Comparison of ENCODE assay signal across 8 mouse cellular contexts in the genomic region with DNA sequence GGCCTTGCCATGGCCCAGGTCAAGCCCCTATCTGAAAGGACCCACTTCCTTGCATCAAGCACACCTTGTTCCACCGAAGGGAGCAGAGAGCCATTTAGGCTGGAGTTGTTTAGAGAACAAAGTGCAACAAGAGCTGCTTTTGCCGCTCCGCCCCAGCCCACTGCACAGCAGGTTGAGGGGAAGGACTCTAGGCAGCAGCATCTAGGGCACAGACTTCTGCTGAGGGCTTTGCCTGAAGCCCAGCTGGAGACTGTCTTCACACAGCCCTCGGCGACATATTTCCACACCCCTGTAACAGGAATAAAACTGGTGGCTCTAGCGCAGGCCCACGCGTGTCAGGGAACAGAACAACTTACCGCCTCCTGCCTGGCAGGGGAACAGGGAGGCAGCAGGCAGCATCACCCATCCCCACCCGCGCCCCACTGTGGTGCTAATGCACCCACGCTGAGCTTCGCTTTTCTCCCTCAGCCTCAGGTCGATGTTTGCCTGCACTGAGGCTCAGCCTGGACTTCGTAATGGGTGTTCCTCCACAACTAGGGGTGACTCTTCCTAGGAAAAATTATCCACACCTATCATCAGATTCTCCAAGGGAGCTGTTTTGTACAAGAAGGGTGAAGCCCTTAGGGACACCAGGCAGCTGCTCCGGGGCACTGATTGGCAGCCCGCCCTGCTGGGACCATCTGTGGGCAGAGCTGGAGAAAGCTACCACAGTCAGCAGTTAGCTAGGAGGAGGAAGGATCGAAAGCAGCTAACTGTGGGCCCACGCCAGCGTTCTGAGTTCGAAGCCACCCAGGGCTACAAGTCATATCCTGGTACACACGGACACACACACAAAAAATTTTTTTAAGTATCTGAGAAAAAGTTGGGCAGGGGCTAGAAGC. TPM values are rescaled to one million over a fixed set of nuclear protein-coding genes. Genes with fewer than 3 reads are reported as not detected.
A peak's percentile ranks its signal among the peaks of the same experiment; 100 is the strongest.
DNase-seq lines count a peak whose midpoint lies in the region; ATAC-seq and TF ChIP-seq lines count a peak whose summit lies in the region.

A gene (plus strand): TSS at position 10 of the 881 bp plus-strand sequence.
A gene (minus strand): TSS at position 20 of the 881 bp plus-strand sequence.

- peak within 1 kb of the TSS; percentile 16 for H3K27ac ChIP-seq in liver, adult 2 months (replicated peaks; ENCODE audit: insufficient read depth, low read depth, low read length)
- H3K27ac ChIP-seq in midbrain, postnatal 0 days (ENCODE audit: low read depth, low read length) = peak within 1 kb of the TSS; percentile 97
- peak within 1 kb of the TSS; percentile 93 for H3K27ac ChIP-seq in testis, adult 2 months (ENCODE audit: control insufficient read depth, insufficient read depth, low read depth, low read length)

- DNase-seq in cerebellum, adult 11 months = peak; percentile 69
- peak; percentile 83 for DNase-seq in cerebellum, adult 9-10 months
- peak; percentile 92 to 95 for DNase-seq in frontal cortex, postnatal 36 days (ENCODE audit: low spot score in 2 of 2)
- DNase-seq in kidney, postnatal 10 days = peak; percentile 58
- peak; percentile 46 for DNase-seq in liver, adult 2 months (ENCODE audit: extremely low read depth, low read depth, low spot score)
- DNase-seq in midbrain, postnatal 0 days (ENCODE audit: low spot score) = peak; percentile 43

- no peaks in the 10 kb centered on the region for H3K9me3 ChIP-seq in midbrain, postnatal 0 days (ENCODE audit: low read length)

- 54% methylated on average over 22 of the region's 22 CpGs for WGBS in liver, adult 2 months
- 23% methylated on average over 22 of the region's 22 CpGs for WGBS in midbrain, postnatal 0 days

- H3K79me2 ChIP-seq in liver, adult 2 months (ENCODE audit: control insufficient read depth, insufficient read depth, low read length) = no peaks in the 10 kb centered on the region

- peak within 1 kb of the TSS; percentile 92 for H3K4me2 ChIP-seq in midbrain, postnatal 0 days (ENCODE audit: low read depth, low read length, poor library complexity, severe bottlenecking)

- H3K4me1 ChIP-seq in liver, adult 2 months (ENCODE audit: control insufficient read depth, insufficient read depth, low read length) = peaks cover 5% of the 10 kb centered on the region; the same call in 1 of the 2 replicates
- H3K4me1 ChIP-seq in midbrain, postnatal 0 days (ENCODE audit: insufficient read depth, low read length) = peaks cover 14% of the 10 kb centered on the region; the same call in 1 of the 2 replicates
- H3K4me1 ChIP-seq in testis, adult 2 months (ENCODE audit: control insufficient read depth, insufficient read depth, low read length) = peaks cover 22% of the 10 kb centered on the region

- no peak for TF ChIP-seq POLR2A in liver, adult 2 months (IDR thresholded peaks at IDR 0.05; ENCODE audit: extremely low read depth, insufficient read depth, low read length)
- peak; percentile 23; the same call in 1 of the 2 replicates for TF ChIP-seq POLR2A in testis, adult 2 months (IDR thresholded peaks at IDR 0.05; ENCODE audit: control insufficient read depth, low read depth, low read length)

- H3K27me3 ChIP-seq in liver, adult 2 months (ENCODE audit: control insufficient read depth, insufficient read depth, low read length) = no peaks in the 10 kb centered on the region
- H3K27me3 ChIP-seq in midbrain, postnatal 0 days (ENCODE audit: insufficient read depth, low read length) = no peaks in the 10 kb centered on the region
- no peaks in the 10 kb centered on the region for H3K27me3 ChIP-seq in testis, adult 2 months (ENCODE audit: control insufficient read depth, insufficient read depth, low read length)

- TF ChIP-seq CTCF in liver, adult 2 months (IDR thresholded peaks at IDR 0.05; ENCODE audit: low read depth, low read length) = no peak
- 0 out of 2 replicates have a peak, but pooled peaks have one; percentile 12 for TF ChIP-seq CTCF in midbrain, postnatal 0 days (IDR thresholded peaks at IDR 0.05)
- no peak for TF ChIP-seq CTCF in testis, adult 2 months (IDR thresholded peaks at IDR 0.05; ENCODE audit: control insufficient read depth, insufficient read depth, insufficient replicate concordance, low read depth, low read length)

- no peak for ATAC-seq in cerebellum, adult (ENCODE audit: insufficient number of reproducible peaks, low FRiP score, low TSS enrichment)
- ATAC-seq in midbrain, postnatal 0 days (ENCODE audit: low FRiP score) = 0 out of 2 replicates have a peak, but pooled peaks have one; percentile 19

- peak within 1 kb of the TSS; percentile 82 for H3K9ac ChIP-seq in liver, adult 2 months (ENCODE audit: low read depth, low read length)
- peak within 1 kb of the TSS; percentile 88 for H3K9ac ChIP-seq in midbrain, postnatal 0 days (replicated peaks; ENCODE audit: low read length, poor library complexity, severe bottlenecking)

- no peaks in the 10 kb centered on the region for H3K36me3 ChIP-seq in liver, adult 2 months (ENCODE audit: control insufficient read depth, insufficient read depth, low read length)
- H3K36me3 ChIP-seq in midbrain, postnatal 0 days (ENCODE audit: insufficient read depth, low read length) = peaks cover 18% of the 10 kb centered on the region
- H3K36me3 ChIP-seq in testis, adult 2 months (ENCODE audit: control insufficient read depth, insufficient read depth, low read length) = no peaks in the 10 kb centered on the region

- peak within 1 kb of the TSS; percentile 66 for H3K4me3 ChIP-seq in liver, adult 2 months (ENCODE audit: insufficient read depth, low read depth, low read length)
- H3K4me3 ChIP-seq in midbrain, postnatal 0 days (ENCODE audit: low read depth, low read length) = peak within 1 kb of the TSS; percentile 75
- H3K4me3 ChIP-seq in testis, adult 2 months (ENCODE audit: control insufficient read depth, low read depth, low read length) = peak within 1 kb of the TSS; percentile 87

RNA-seq across cellular contexts. Expression of the first gene that starts in this region (rescaled TPM):
- not detected in 2 replicates for total RNA-seq in liver, adult 2 months (2014; rRNA removed)
- not detected in 2 replicates for polyA plus RNA-seq in liver, adult 2 months (2012; rRNA removed)
- not detected in 2 replicates for total RNA-seq in midbrain, postnatal 0 days (2014; rRNA removed)
- polyA plus RNA-seq in midbrain, postnatal 0 days (2015; fragmentation: Nextera tagmentation; extraction: Ambion mirVana) = not detected in 2 replicates
- 124 and 142 TPM in 2 replicates for polyA plus RNA-seq in testis, adult 2 months (2012; rRNA removed)

RNA-seq across cellular contexts. Expression of the second gene that starts in this region (rescaled TPM):
- 9.4 and 9.7 TPM in 2 replicates for total RNA-seq in liver, adult 2 months (2014; rRNA removed)
- 21.8 and 26.3 TPM in 2 replicates for polyA plus RNA-seq in liver, adult 2 months (2012; rRNA removed)
- 69.7 and 81.8 TPM in 2 replicates for total RNA-seq in midbrain, postnatal 0 days (2014; rRNA removed)
- 122 and 141 TPM in 2 replicates for polyA plus RNA-seq in midbrain, postnatal 0 days (2015; fragmentation: Nextera tagmentation; extraction: Ambion mirVana)
- 1,077 and 1,168 TPM in 2 replicates for polyA plus RNA-seq in testis, adult 2 months (2012; rRNA removed)

Comparison
In these comparisons a context has a peak if more than half of its experiments do, and no peak if none do; other contexts are left out.
1. RNA of the first gene that starts in this region (polyA plus RNA-seq): 124 to 142 TPM in testis, adult 2 months; not detected in liver, adult 2 months and not detected in midbrain, postnatal 0 days; every median in the first group is over 100 times any median in the second.
2. DNase-seq: peak in every context shown above with its lines; median percentile 94 in frontal cortex, postnatal 36 days; 83 in cerebellum, adult 9-10 months; 69 in cerebellum, adult 11 months; 58 in kidney, postnatal 10 days; 46 in liver, adult 2 months; 43 in midbrain, postnatal 0 days.
3. H3K27ac ChIP-seq: peak in every context shown above with its lines; median percentile 97 in midbrain, postnatal 0 days; 93 in testis, adult 2 months; 16 in liver, adult 2 months.
4. Peak in every context shown above with its lines, with median percentiles within 50 percentile points of each other: H3K4me3 ChIP-seq.